Mouse (Mus musculus): ENCODE data around the gene Cmah. TPM values are rescaled to one million over a fixed set of nuclear protein-coding genes. Genes with fewer than 3 reads are reported as not detected.
A peak's percentile ranks its signal among the peaks of the same experiment; 100 is the strongest.

The Cmah gene
- total and polyA plus RNA-seq, 3 experiments = 1.4 to 2.2 TPM; not detected in 1

DNA sequence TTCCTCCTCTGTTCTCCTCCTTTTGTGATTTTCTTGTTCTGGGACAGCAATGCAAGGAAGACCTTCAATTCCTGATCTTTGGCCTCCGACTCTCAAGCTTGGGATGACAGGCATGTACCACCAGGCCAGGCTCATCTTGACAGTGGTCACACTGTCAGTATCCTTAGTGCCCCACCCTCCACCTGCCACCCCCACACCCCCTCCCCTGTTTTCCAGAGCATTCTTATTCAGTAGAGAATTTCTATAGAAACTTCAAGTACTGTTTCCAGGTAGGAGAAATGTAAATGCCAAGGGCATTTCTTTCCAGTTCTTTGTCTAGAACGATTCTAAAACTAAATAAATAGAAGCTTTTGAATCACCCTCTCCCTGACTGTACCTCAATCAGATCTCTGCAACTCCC is 190.6 kb downstream of the Cmah start:
- Histone ChIP-seq H3K9ac (ENCODE audit: control insufficient read depth, low read depth, low read length, poor library complexity, severe bottlenecking) (no peak overlapping the region), H3K9me3 (replicated peaks; ENCODE audit: insufficient read depth, low read length) (no peaks in the 10 kb centered on the region), H3K4me3 (ENCODE audit: control insufficient read depth in 1 of 2, insufficient read depth in 1 of 2, low read depth in 2 of 2, low read length in 2 of 2) (no peak overlapping the region), H3K79me2 (ENCODE audit: control insufficient read depth, insufficient read depth, low read length, poor library complexity) (peaks cover 5% of the 10 kb centered on the region; the same call in 1 of the 2 replicates), H3K4me1 (ENCODE audit: control insufficient read depth in 1 of 2, insufficient read depth in 2 of 2, low read length in 2 of 2) (peaks cover 2 to 3% of the 10 kb centered on the region in 2 experiments; a peak in 3 of 4 replicates), H3K27ac (ENCODE audit: control insufficient read depth, low read depth, low read length) (no peak overlapping the region), H3K36me3 (ENCODE audit: control insufficient read depth in 1 of 2, insufficient read depth in 2 of 2, low read length in 2 of 2) (peaks cover 5 to 10% of the 10 kb centered on the region in 2 experiments), H3K27me3 (ENCODE audit: control insufficient read depth in 1 of 2, insufficient read depth in 2 of 2, low read length in 2 of 2) (no peaks in the 10 kb centered on the region)
- no peak for TF ChIP-seq TCF12 (IDR thresholded peaks at IDR 0.05; ENCODE audit: low read depth, low read length)
- no peak for TF ChIP-seq MAFK (IDR thresholded peaks at IDR 0.05; ENCODE audit: borderline replicate concordance, low read depth, low read length)
- TF ChIP-seq KAT2A (conservative IDR thresholded peaks at IDR 0.05; ENCODE audit: low read depth, low read length) = no peak
- TF ChIP-seq E2F4 (IDR thresholded peaks at IDR 0.05; ENCODE audit: borderline replicate concordance, low read depth, low read length) = no peak
- no peak for TF ChIP-seq RCOR1 (IDR thresholded peaks at IDR 0.05; ENCODE audit: low read depth, low read length)
- no peak for TF ChIP-seq RAD21 (IDR thresholded peaks at IDR 0.05; ENCODE audit: low read depth, low read length)
- TF ChIP-seq GABPA (IDR thresholded peaks at IDR 0.05; ENCODE audit: low read depth, low read length) = no peak
- no peak for TF ChIP-seq BHLHE40 (IDR thresholded peaks at IDR 0.05; ENCODE audit: borderline replicate concordance, low read depth, low read length)
- TF ChIP-seq ETS1 (IDR thresholded peaks at IDR 0.05; ENCODE audit: low read depth, low read length) = no peak
- TF ChIP-seq CHD2 (IDR thresholded peaks at IDR 0.05; ENCODE audit: low read length) = no peak
- TF ChIP-seq UBTF (IDR thresholded peaks at IDR 0.05; ENCODE audit: borderline replicate concordance, insufficient read depth, low read depth, low read length) = no peak
- no peak for DNase-seq (ENCODE audit: low read depth, low spot score)

DNA sequence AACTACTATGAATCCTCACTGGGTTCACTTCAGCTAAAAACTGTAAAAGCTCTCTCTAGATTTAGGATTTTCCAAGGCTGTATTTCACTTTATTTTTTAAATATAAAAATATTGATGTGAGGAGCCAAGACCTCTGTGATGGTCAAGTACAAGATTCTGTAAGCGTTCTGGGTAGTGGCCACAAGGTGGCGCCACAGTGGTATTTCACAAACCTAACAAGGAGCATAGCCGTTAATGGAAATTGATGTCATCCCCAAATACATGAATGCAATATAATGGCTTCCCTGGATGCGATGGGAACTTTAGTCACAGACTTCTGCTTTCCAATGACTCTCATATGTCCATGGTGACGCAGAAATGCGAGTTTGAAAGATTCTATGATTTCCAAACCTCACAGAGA is 191.7 kb downstream of the Cmah start:
- no peak for TF ChIP-seq TAL1 (IDR thresholded peaks at IDR 0.05; ENCODE audit: low read length)
- TF ChIP-seq USF2 (IDR thresholded peaks at IDR 0.05; ENCODE audit: borderline replicate concordance in 1 of 2, insufficient read depth in 1 of 2, low read depth in 1 of 2, low read length in 2 of 2) = no peak
- TF ChIP-seq ZNF384 (IDR thresholded peaks at IDR 0.05; ENCODE audit: low read depth, low read length) = no peak
- TF ChIP-seq ZMIZ1 (IDR thresholded peaks at IDR 0.05; ENCODE audit: low read depth, low read length) = no peak
- TF ChIP-seq USF1 (IDR thresholded peaks at IDR 0.05; ENCODE audit: low read depth, low read length) = no peak
- no peak for TF ChIP-seq MEF2A (IDR thresholded peaks at IDR 0.05; ENCODE audit: extremely low read depth, insufficient replicate concordance, low read depth, low read length, poor library complexity, severe bottlenecking)
- no peak for TF ChIP-seq TBP (IDR thresholded peaks at IDR 0.05; ENCODE audit: low read depth, low read length)
- no peak for TF ChIP-seq MXI1 (IDR thresholded peaks at IDR 0.05; ENCODE audit: low read depth, low read length)
- TF ChIP-seq CTCF (IDR thresholded peaks at IDR 0.05 in 2 of 3, conservative IDR thresholded peaks at IDR 0.05 in 1 of 3; ENCODE audit: control insufficient read depth in 1 of 3, insufficient read depth in 1 of 3, low read depth in 2 of 3, low read length in 3 of 3, poor library complexity in 1 of 3, severe bottlenecking in 1 of 3) = peak; percentile 68 to 82 (median 81)
- TF ChIP-seq ETS1 (IDR thresholded peaks at IDR 0.05; ENCODE audit: low read depth, low read length) = no peak
- no peak for TF ChIP-seq UBTF (IDR thresholded peaks at IDR 0.05; ENCODE audit: borderline replicate concordance, insufficient read depth, low read depth, low read length)
- no peak for TF ChIP-seq E2F4 (IDR thresholded peaks at IDR 0.05; ENCODE audit: borderline replicate concordance, low read depth, low read length)
- TF ChIP-seq SMC3 (IDR thresholded peaks at IDR 0.05; ENCODE audit: low read depth, low read length) = peak; percentile 82
- TF ChIP-seq CHD1 (IDR thresholded peaks at IDR 0.05; ENCODE audit: low read depth, low read length) = no peak
- TF ChIP-seq RAD21 (IDR thresholded peaks at IDR 0.05; ENCODE audit: low read depth, low read length) = peak; percentile 66
- no peak for TF ChIP-seq POLR2AphosphoS2 (IDR thresholded peaks at IDR 0.05; ENCODE audit: low read length)
- TF ChIP-seq ELF1 (IDR thresholded peaks at IDR 0.05; ENCODE audit: low read depth, low read length) = no peak
- TF ChIP-seq ZC3H11A (IDR thresholded peaks at IDR 0.05; ENCODE audit: low read depth, low read length) = peak; percentile 61
- Histone ChIP-seq H3K4me3 (ENCODE audit: control insufficient read depth in 1 of 2, insufficient read depth in 1 of 2, low read depth in 2 of 2, low read length in 2 of 2) (no peak overlapping the region), H3K4me1 (ENCODE audit: control insufficient read depth in 1 of 2, insufficient read depth in 2 of 2, low read length in 2 of 2) (peaks cover 2 to 3% of the 10 kb centered on the region in 2 experiments; a peak in 3 of 4 replicates), H3K9ac (ENCODE audit: control insufficient read depth, low read depth, low read length, poor library complexity, severe bottlenecking) (no peak overlapping the region), H3K9me3 (replicated peaks; ENCODE audit: insufficient read depth, low read length) (no peaks in the 10 kb centered on the region), H3K27me3 (ENCODE audit: control insufficient read depth in 1 of 2, insufficient read depth in 2 of 2, low read length in 2 of 2) (no peaks in the 10 kb centered on the region), H3K27ac (ENCODE audit: control insufficient read depth, low read depth, low read length) (no peak overlapping the region), H3K36me3 (ENCODE audit: control insufficient read depth in 1 of 2, insufficient read depth in 2 of 2, low read length in 2 of 2) (peaks cover 6 to 9% of the 10 kb centered on the region in 2 experiments), H3K79me2 (ENCODE audit: control insufficient read depth, insufficient read depth, low read length, poor library complexity) (peaks cover 5% of the 10 kb centered on the region; the same call in 1 of the 2 replicates)
- peak; percentile 76 for DNase-seq (ENCODE audit: low read depth, low spot score)
